Mouse (Mus musculus): Measurements from ENCODE around the gene H2al1i.
"Not testable (repeated sequence)": the region's sequence is repeated elsewhere in the genome, so short reads cannot be mapped to it uniquely, and the experiment has no call there.

Gene H2al1i

GRCm38 (mm10) chrX:11324359-11324758 lies at the start of gene H2al1i:
H2al1i (plus strand) TSS chrX:11324659.
- not testable (repeated sequence) for TF ChIP-seq GATA4 (IDR thresholded peaks at IDR 0.05; ENCODE audit: insufficient replicate concordance, low read length)

GRCm38 (mm10) chrX:11277083-11277482 lies 47.4 kb upstream of the H2al1i start:
- no peak for TF ChIP-seq GATA4 (IDR thresholded peaks at IDR 0.05; ENCODE audit: insufficient replicate concordance, low read length)

- TF ChIP-seq GATA4 (IDR thresholded peaks at IDR 0.05; ENCODE audit: insufficient replicate concordance, low read length) = no peak
Measured at GRCm38 (mm10) chrX:11280741-11281140, 43.7 kb upstream of the H2al1i start.

- TF ChIP-seq GATA4 (IDR thresholded peaks at IDR 0.05; ENCODE audit: insufficient replicate concordance, low read length) = no peak
Measured at GRCm38 (mm10) chrX:11288306-11288882, 36.1 kb upstream of the H2al1i start.

GRCm38 (mm10) chrX:11289244-11289643 lies 35.2 kb upstream of the H2al1i start:
- no peak for TF ChIP-seq GATA4 (IDR thresholded peaks at IDR 0.05; ENCODE audit: insufficient replicate concordance, low read length)

- TF ChIP-seq GATA4 (IDR thresholded peaks at IDR 0.05; ENCODE audit: insufficient replicate concordance, low read length) = not testable (repeated sequence)
Measured at GRCm38 (mm10) chrX:11298957-11299356, 25.5 kb upstream of the H2al1i start, which contains the start of gene H2al1a. H2al1a (plus strand) TSS chrX:11299257.

GRCm38 (mm10) chrX:11302132-11302531 lies 22.3 kb upstream of the H2al1i start, which contains the start of gene H2al1b:
H2al1b (plus strand) TSS chrX:11302432.
- not testable (repeated sequence) for TF ChIP-seq GATA4 (IDR thresholded peaks at IDR 0.05; ENCODE audit: insufficient replicate concordance, low read length)

GRCm38 (mm10) chrX:11305355-11305754 lies 19.1 kb upstream of the H2al1i start, which contains the start of gene H2al1c:
H2al1c (plus strand) TSS chrX:11305655.
- not testable (repeated sequence) for TF ChIP-seq GATA4 (IDR thresholded peaks at IDR 0.05; ENCODE audit: insufficient replicate concordance, low read length)

- TF ChIP-seq GATA4 (IDR thresholded peaks at IDR 0.05; ENCODE audit: insufficient replicate concordance, low read length) = not testable (repeated sequence)
Measured at GRCm38 (mm10) chrX:11308524-11308923, 15.9 kb upstream of the H2al1i start, which contains the start of gene H2al1d. H2al1d (plus strand) TSS chrX:11308824.

GRCm38 (mm10) chrX:11311634-11312033 lies 12.8 kb upstream of the H2al1i start, which contains the start of gene H2al1e:
H2al1e (plus strand) TSS chrX:11311934.
- not testable (repeated sequence) for TF ChIP-seq GATA4 (IDR thresholded peaks at IDR 0.05; ENCODE audit: insufficient replicate concordance, low read length)

GRCm38 (mm10) chrX:11314858-11315257 lies 9.6 kb upstream of the H2al1i start, which contains the start of gene H2al1f:
H2al1f (plus strand) TSS chrX:11315158.
- TF ChIP-seq GATA4 (IDR thresholded peaks at IDR 0.05; ENCODE audit: insufficient replicate concordance, low read length) = not testable (repeated sequence)

- not testable (repeated sequence) for TF ChIP-seq GATA4 (IDR thresholded peaks at IDR 0.05; ENCODE audit: insufficient replicate concordance, low read length)
Measured at GRCm38 (mm10) chrX:11317956-11318355, 6.5 kb upstream of the H2al1i start, which contains the start of gene H2al1g. H2al1g (plus strand) TSS chrX:11318256.

- TF ChIP-seq GATA4 (IDR thresholded peaks at IDR 0.05; ENCODE audit: insufficient replicate concordance, low read length) = not testable (repeated sequence)
Measured at GRCm38 (mm10) chrX:11321192-11321591, 3.3 kb upstream of the H2al1i start, which contains the start of gene H2al1h. H2al1h (plus strand) TSS chrX:11321492.

GRCm38 (mm10) chrX:11327522-11327921 lies 3.1 kb downstream of the H2al1i start, which contains the start of gene H2al1j:
H2al1j (plus strand) TSS chrX:11327822.
- TF ChIP-seq GATA4 (IDR thresholded peaks at IDR 0.05; ENCODE audit: insufficient replicate concordance, low read length) = not testable (repeated sequence)

- TF ChIP-seq GATA4 (IDR thresholded peaks at IDR 0.05; ENCODE audit: insufficient replicate concordance, low read length) = no peak
Measured at GRCm38 (mm10) chrX:11345762-11346161, 21.3 kb downstream of the H2al1i start.

- TF ChIP-seq GATA4 (IDR thresholded peaks at IDR 0.05; ENCODE audit: insufficient replicate concordance, low read length) = no peak
Measured at GRCm38 (mm10) chrX:11346756-11347155, 22.3 kb downstream of the H2al1i start.

Data from liver, adult (tissue).